Mouse (Mus musculus): ENCODE measurements around the gene Tbc1d25. TPM values are rescaled to one million over a fixed set of nuclear protein-coding genes. Genes with fewer than 3 reads are reported as not detected.

The Tbc1d25 gene
- polyA plus RNA-seq, 1 experiment from 2014 or later: 17.0 TPM

GRCm38 (mm10) chrX:8175169-8175503 is 845 bp downstream of the Tbc1d25 start:
- no peaks in the 10 kb centered on the region for H3K9me3 ChIP-seq (replicated peaks)
- ATAC-seq (ENCODE audit: insufficient number of reproducible peaks, low FRiP score, low TSS enrichment, low read depth): no peak
- peak overlapping the region; percentile 35; the same call in 1 of the 2 replicates for H3K9ac ChIP-seq
- WGBS: 11% methylated on average over 4 of the region's 4 CpGs
- H3K4me2 ChIP-seq (replicated peaks): peak overlapping the region; percentile 49
- H3K27me3 ChIP-seq: no peaks in the 10 kb centered on the region
- H3K27ac ChIP-seq (replicated peaks): no peak overlapping the region
- no peaks in the 10 kb centered on the region for H3K36me3 ChIP-seq
- H3K4me3 ChIP-seq (replicated peaks): peak overlapping the region; percentile 64
- no peaks in the 10 kb centered on the region for H3K4me1 ChIP-seq

- WGBS: 90% methylated on average over 10 of the region's 10 CpGs
- no peak for ATAC-seq (ENCODE audit: insufficient number of reproducible peaks, low FRiP score, low TSS enrichment, low read depth)
Observed at GRCm38 (mm10) chrX:8167716-8168647, 8.0 kb downstream of the Tbc1d25 start.

GRCm38 (mm10) chrX:8164471-8164870 is 11.5 kb downstream of the Tbc1d25 start:
- 88% methylated on average over 4 of the region's 4 CpGs for WGBS

More at GRCm38 (mm10) chrX:8167716-8168647, 8.0 kb downstream of the Tbc1d25 start:
- H3K9ac ChIP-seq: no peak overlapping the region
- H3K36me3 ChIP-seq: 0 out of 2 replicates have a peak, but pooled peaks cover 2% of the 10 kb centered on the region
- H3K27ac ChIP-seq (replicated peaks): no peak overlapping the region
- no peaks in the 10 kb centered on the region for H3K9me3 ChIP-seq (replicated peaks)
- H3K4me3 ChIP-seq (replicated peaks): no peak overlapping the region
- no peaks in the 10 kb centered on the region for H3K27me3 ChIP-seq
- no peak overlapping the region for H3K4me2 ChIP-seq (replicated peaks)
- no peaks in the 10 kb centered on the region for H3K4me1 ChIP-seq

GRCm38 (mm10) chrX:8163076-8163475 is 12.9 kb downstream of the Tbc1d25 start:
- no peak overlapping the region for H3K27ac ChIP-seq (replicated peaks)
- ATAC-seq (ENCODE audit: insufficient number of reproducible peaks, low FRiP score, low TSS enrichment, low read depth): no peak
- no peaks in the 10 kb centered on the region for H3K9me3 ChIP-seq (replicated peaks)
- no peak overlapping the region for H3K4me3 ChIP-seq (replicated peaks)
- H3K36me3 ChIP-seq: 0 out of 2 replicates have a peak, but pooled peaks cover 2% of the 10 kb centered on the region
- WGBS: 78% methylated on average over 5 of the region's 5 CpGs
- H3K4me2 ChIP-seq (replicated peaks): no peak overlapping the region
- H3K27me3 ChIP-seq: no peaks in the 10 kb centered on the region
- no peak overlapping the region for H3K9ac ChIP-seq
- no peaks in the 10 kb centered on the region for H3K4me1 ChIP-seq

More at GRCm38 (mm10) chrX:8164471-8164870, 11.5 kb downstream of the Tbc1d25 start:
- H3K9ac ChIP-seq: no peak overlapping the region
- no peak overlapping the region for H3K4me2 ChIP-seq (replicated peaks)
- no peak overlapping the region for H3K27ac ChIP-seq (replicated peaks)
- H3K36me3 ChIP-seq: 0 out of 2 replicates have a peak, but pooled peaks cover 2% of the 10 kb centered on the region
- no peak for ATAC-seq (ENCODE audit: insufficient number of reproducible peaks, low FRiP score, low TSS enrichment, low read depth)
- no peak overlapping the region for H3K4me3 ChIP-seq (replicated peaks)
- H3K9me3 ChIP-seq (replicated peaks): no peaks in the 10 kb centered on the region
- H3K27me3 ChIP-seq: no peaks in the 10 kb centered on the region
- no peaks in the 10 kb centered on the region for H3K4me1 ChIP-seq

GRCm38 (mm10) chrX:8145153-8145991 is 30.6 kb downstream of the Tbc1d25 start, which contains the start of gene Rbm3:
TSS of gene Rbm3 (minus strand) at chrX:8145880.
- H3K4me1 ChIP-seq: peaks cover 8% of the 10 kb centered on the region
- no peaks in the 10 kb centered on the region for H3K9me3 ChIP-seq (replicated peaks)
- peak; percentile 93 for ATAC-seq (ENCODE audit: insufficient number of reproducible peaks, low FRiP score, low TSS enrichment, low read depth)
- peak within 1 kb of the TSS; percentile 56 for H3K4me2 ChIP-seq (replicated peaks)
- peak within 1 kb of the TSS; percentile 98 for H3K27ac ChIP-seq (replicated peaks)
- H3K36me3 ChIP-seq: peaks cover 12% of the 10 kb centered on the region; the same call in 1 of the 2 replicates
- 21% methylated on average over 62 of the region's 65 CpGs for WGBS
- peak within 1 kb of the TSS; percentile 71 for H3K9ac ChIP-seq
- no peaks in the 10 kb centered on the region for H3K27me3 ChIP-seq
- H3K4me3 ChIP-seq (replicated peaks): peak within 1 kb of the TSS; percentile 64

- no peaks in the 10 kb centered on the region for H3K9me3 ChIP-seq (replicated peaks)
- no peaks in the 10 kb centered on the region for H3K27me3 ChIP-seq
- peak overlapping the region; percentile 64 for H3K4me3 ChIP-seq (replicated peaks)
- WGBS: 65% methylated on average over 7 of the region's 7 CpGs
- no peak overlapping the region for H3K9ac ChIP-seq
- H3K4me2 ChIP-seq (replicated peaks): peak overlapping the region; percentile 56
- peaks cover 12% of the 10 kb centered on the region; the same call in 1 of the 2 replicates for H3K36me3 ChIP-seq
- peaks cover 8% of the 10 kb centered on the region for H3K4me1 ChIP-seq
- H3K27ac ChIP-seq (replicated peaks): no peak overlapping the region
- ATAC-seq (ENCODE audit: insufficient number of reproducible peaks, low FRiP score, low TSS enrichment, low read depth): no peak
Observed at GRCm38 (mm10) chrX:8143750-8144149, 32.2 kb downstream of the Tbc1d25 start.

- no peak overlapping the region for H3K4me2 ChIP-seq (replicated peaks)
- H3K36me3 ChIP-seq: peaks cover 12% of the 10 kb centered on the region; the same call in 1 of the 2 replicates
- H3K9ac ChIP-seq: no peak overlapping the region
- no peak overlapping the region for H3K27ac ChIP-seq (replicated peaks)
- peaks cover 8% of the 10 kb centered on the region for H3K4me1 ChIP-seq
- 78% methylated on average over 7 of the region's 7 CpGs for WGBS
- no peak for ATAC-seq (ENCODE audit: insufficient number of reproducible peaks, low FRiP score, low TSS enrichment, low read depth)
- H3K9me3 ChIP-seq (replicated peaks): no peaks in the 10 kb centered on the region
- no peak overlapping the region for H3K4me3 ChIP-seq (replicated peaks)
- H3K27me3 ChIP-seq: no peaks in the 10 kb centered on the region
Observed at GRCm38 (mm10) chrX:8142948-8143347, 33.0 kb downstream of the Tbc1d25 start.

GRCm38 (mm10) chrX:8141058-8141457 is 34.9 kb downstream of the Tbc1d25 start:
- H3K27ac ChIP-seq (replicated peaks): no peak overlapping the region
- H3K9ac ChIP-seq: no peak overlapping the region
- H3K9me3 ChIP-seq (replicated peaks): no peaks in the 10 kb centered on the region
- no peak overlapping the region for H3K4me3 ChIP-seq (replicated peaks)
- H3K27me3 ChIP-seq: no peaks in the 10 kb centered on the region
- H3K4me2 ChIP-seq (replicated peaks): no peak overlapping the region
- 70% methylated on average over 3 of the region's 3 CpGs for WGBS
- H3K4me1 ChIP-seq: peaks cover 8% of the 10 kb centered on the region
- no peak for ATAC-seq (ENCODE audit: insufficient number of reproducible peaks, low FRiP score, low TSS enrichment, low read depth)
- peaks cover 12% of the 10 kb centered on the region; the same call in 1 of the 2 replicates for H3K36me3 ChIP-seq

GRCm38 (mm10) chrX:8140446-8140845 is 35.5 kb downstream of the Tbc1d25 start:
- no peak overlapping the region for H3K9ac ChIP-seq

GRCm38 (mm10) chrX:8139480-8139879 is 36.5 kb downstream of the Tbc1d25 start:
- no peak overlapping the region for H3K4me2 ChIP-seq (replicated peaks)
- WGBS: 52% methylated on average over 1 of the region's 1 CpGs

More at GRCm38 (mm10) chrX:8140446-8140845, 35.5 kb downstream of the Tbc1d25 start:
- Histone ChIP-seq H3K27ac (replicated peaks) (no peak overlapping the region), H3K4me1 (peaks cover 8% of the 10 kb centered on the region), H3K4me3 (replicated peaks) (no peak overlapping the region), H3K4me2 (replicated peaks) (no peak overlapping the region), H3K36me3 (peaks cover 12% of the 10 kb centered on the region; the same call in 1 of the 2 replicates), H3K9me3 (replicated peaks) (no peaks in the 10 kb centered on the region), H3K27me3 (no peaks in the 10 kb centered on the region)
- no peak for ATAC-seq (ENCODE audit: insufficient number of reproducible peaks, low FRiP score, low TSS enrichment, low read depth)
- WGBS: 94% methylated on average over 2 of the region's 2 CpGs

GRCm38 (mm10) chrX:8135886-8136285 is 40.1 kb downstream of the Tbc1d25 start:
- Histone ChIP-seq H3K9ac (no peak overlapping the region), H3K4me2 (replicated peaks) (no peak overlapping the region), H3K9me3 (replicated peaks) (no peaks in the 10 kb centered on the region), H3K4me3 (replicated peaks) (no peak overlapping the region), H3K27ac (replicated peaks) (no peak overlapping the region), H3K36me3 (peaks cover 1% of the 10 kb centered on the region; the same call in 1 of the 2 replicates), H3K27me3 (no peaks in the 10 kb centered on the region), H3K4me1 (no peaks in the 10 kb centered on the region)
- WGBS: 34% methylated on average over 2 of the region's 2 CpGs
- ATAC-seq (ENCODE audit: insufficient number of reproducible peaks, low FRiP score, low TSS enrichment, low read depth): no peak

More at GRCm38 (mm10) chrX:8139480-8139879, 36.5 kb downstream of the Tbc1d25 start:
- Histone ChIP-seq H3K9me3 (replicated peaks) (no peaks in the 10 kb centered on the region), H3K4me1 (peaks cover 7% of the 10 kb centered on the region), H3K4me3 (replicated peaks) (no peak overlapping the region), H3K36me3 (peaks cover 12% of the 10 kb centered on the region; the same call in 1 of the 2 replicates), H3K27me3 (no peaks in the 10 kb centered on the region), H3K27ac (replicated peaks) (no peak overlapping the region), H3K9ac (no peak overlapping the region)
- no peak for ATAC-seq (ENCODE audit: insufficient number of reproducible peaks, low FRiP score, low TSS enrichment, low read depth)

All from embryonic facial prominence, embryonic 15.5 days (tissue).